Mouse (Mus musculus): ENCODE results near the gene Zfp710. TPM values are rescaled to one million over a fixed set of nuclear protein-coding genes. Genes with fewer than 3 reads are reported as not detected.

The Zfp710 gene
- total and polyA plus RNA-seq, 3 experiments: 7.6 to 16.2 (median 14.4) TPM

DNA sequence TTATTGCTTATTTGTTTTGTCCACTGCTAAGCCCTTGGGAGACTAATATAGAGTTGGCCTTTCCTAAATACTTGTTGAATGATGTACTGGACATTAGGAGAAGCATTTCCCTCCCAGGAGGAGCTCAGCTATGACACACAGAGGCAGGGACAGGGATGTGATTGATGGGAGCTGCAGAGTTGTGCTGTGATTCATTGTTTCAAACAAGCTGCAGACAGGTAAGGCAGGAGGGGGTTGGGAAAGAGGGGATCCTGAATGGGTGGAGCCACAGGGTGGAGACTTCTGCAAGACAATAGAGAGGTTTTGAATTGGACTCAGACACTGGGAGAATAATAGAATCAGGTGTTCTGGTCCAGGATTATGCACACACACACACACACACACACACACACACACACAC, 5.4 kb downstream of the Zfp710 start:
- in situ Hi-C loops (cut with MboI; ENCODE audit: low pct_ligation_motif_present, low pct_unique_long_range_greater_than_20kb, low sequenced_read_pairs): no loop called here
- peaks cover 0 to 14% of the 10 kb centered on the region in 2 experiments for H3K36me3 ChIP-seq (replicated peaks in 1 of 2; ENCODE audit: control insufficient read depth in 1 of 2, insufficient read depth in 1 of 2, low read length in 1 of 2)
- H3K27ac ChIP-seq (ENCODE audit: insufficient read depth, low read depth): no peak overlapping the region
- H3K4me3 ChIP-seq (replicated peaks in 1 of 3; ENCODE audit: low read depth in 2 of 3, low read length in 2 of 3, poor library complexity in 1 of 3): no peak overlapping the region
- no peaks in the 10 kb centered on the region for H3K27me3 ChIP-seq (replicated peaks)
- dilution Hi-C loops (cut with MboI; ENCODE audit: extremely low pct_ligation_motif_present, extremely low pct_unique_long_range_greater_than_20kb, low sequenced_read_pairs): no loop called here
- H3K79me2 ChIP-seq (replicated peaks; ENCODE audit: control insufficient read depth, extremely low read depth, insufficient read depth, poor library complexity, severe bottlenecking): peaks cover 74% of the 10 kb centered on the region
- no peak for DNase-seq (ENCODE audit: extremely low read depth)
- no peak overlapping the region for H3K9ac ChIP-seq (ENCODE audit: insufficient read depth, low read depth)
- peaks cover 18 to 58% of the 10 kb centered on the region in 2 experiments for H3K4me1 ChIP-seq (ENCODE audit: control insufficient read depth in 1 of 2, insufficient read depth in 2 of 2)
- TF ChIP-seq ZMIZ1 (IDR thresholded peaks at IDR 0.05; ENCODE audit: low read depth, low read length) (no peak), ZKSCAN1 (IDR thresholded peaks at IDR 0.05; ENCODE audit: borderline replicate concordance, low read depth, low read length) (no peak), MXI1 (IDR thresholded peaks at IDR 0.05; ENCODE audit: low read depth, low read length) (no peak), CHD2 (IDR thresholded peaks at IDR 0.05; ENCODE audit: low read length) (no peak), JUN (IDR thresholded peaks at IDR 0.05; ENCODE audit: insufficient read depth, low read depth, low read length) (no peak)
- H3K9me3 ChIP-seq (replicated peaks; ENCODE audit: low read length): no peaks in the 10 kb centered on the region
- H3K4me2 ChIP-seq (ENCODE audit: insufficient read depth, low read depth, poor library complexity, severe bottlenecking): peak overlapping the region; percentile 73; the same call in 1 of the 2 replicates

DNA sequence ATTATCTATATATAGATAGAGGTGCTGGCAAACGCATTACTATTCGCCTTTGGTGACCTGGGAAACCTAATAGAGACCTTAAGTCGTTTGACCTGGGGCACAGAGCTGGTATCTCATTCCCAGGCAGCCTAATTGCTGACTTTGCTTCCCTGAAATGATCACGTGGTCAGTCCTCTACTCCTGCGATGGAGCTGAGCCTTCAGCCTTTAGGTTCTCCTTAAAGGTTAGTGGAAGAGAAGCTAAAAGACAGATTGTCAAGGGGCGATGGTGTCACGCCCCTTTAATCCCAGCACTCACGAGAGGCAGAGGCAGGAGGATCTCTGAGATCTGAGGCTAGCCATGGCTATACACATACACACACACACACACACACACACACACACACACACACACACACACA, 5.9 kb downstream of the Zfp710 start:
- dilution Hi-C loops (cut with MboI; ENCODE audit: extremely low pct_ligation_motif_present, extremely low pct_unique_long_range_greater_than_20kb, low sequenced_read_pairs) (no loop called here), in situ Hi-C loops (cut with MboI; ENCODE audit: low pct_ligation_motif_present, low pct_unique_long_range_greater_than_20kb, low sequenced_read_pairs) (no loop called here)
- peaks cover 74% of the 10 kb centered on the region for H3K79me2 ChIP-seq (replicated peaks; ENCODE audit: control insufficient read depth, extremely low read depth, insufficient read depth, poor library complexity, severe bottlenecking)
- DNase-seq (ENCODE audit: extremely low read depth): no peak
- H3K9ac ChIP-seq (ENCODE audit: insufficient read depth, low read depth): no peak overlapping the region
- H3K4me2 ChIP-seq (ENCODE audit: insufficient read depth, low read depth, poor library complexity, severe bottlenecking): no peak overlapping the region
- H3K4me1 ChIP-seq (ENCODE audit: control insufficient read depth in 1 of 2, insufficient read depth in 2 of 2): peaks cover 23 to 63% of the 10 kb centered on the region in 2 experiments
- H3K27me3 ChIP-seq (replicated peaks): no peaks in the 10 kb centered on the region
- no peak overlapping the region for H3K27ac ChIP-seq (ENCODE audit: insufficient read depth, low read depth)
- no peak overlapping the region for H3K4me3 ChIP-seq (replicated peaks in 1 of 3; ENCODE audit: low read depth in 2 of 3, low read length in 2 of 3, poor library complexity in 1 of 3)
- H3K36me3 ChIP-seq (replicated peaks in 1 of 2; ENCODE audit: control insufficient read depth in 1 of 2, insufficient read depth in 1 of 2, low read length in 1 of 2): peaks cover 0 to 19% of the 10 kb centered on the region in 2 experiments
- no peaks in the 10 kb centered on the region for H3K9me3 ChIP-seq (replicated peaks; ENCODE audit: low read length)
- TF ChIP-seq JUND (conservative IDR thresholded peaks at IDR 0.05; ENCODE audit: low read depth, low read length): no peak
- TF ChIP-seq EP300 (IDR thresholded peaks at IDR 0.05; ENCODE audit: low read length): no peak
- TF ChIP-seq E2F4 (IDR thresholded peaks at IDR 0.05; ENCODE audit: insufficient replicate concordance, low read depth, low read length): no peak
- no peak for TF ChIP-seq SMC3 (IDR thresholded peaks at IDR 0.05; ENCODE audit: low read depth, low read length)
- TF ChIP-seq CHD2 (IDR thresholded peaks at IDR 0.05; ENCODE audit: low read length): no peak
- TF ChIP-seq MAFK (IDR thresholded peaks at IDR 0.05; ENCODE audit: insufficient replicate concordance, low read length): no peak
- TF ChIP-seq CHD1 (IDR thresholded peaks at IDR 0.05; ENCODE audit: low read depth, low read length): no peak
- no peak for TF ChIP-seq POLR2A (IDR thresholded peaks at IDR 0.05; ENCODE audit: low read depth, low read length)
- no peak for TF ChIP-seq TBP (conservative IDR thresholded peaks at IDR 0.05; ENCODE audit: low read depth, low read length)
- no peak for TF ChIP-seq MYC (IDR thresholded peaks at IDR 0.05; ENCODE audit: low read depth, low read length)
- TF ChIP-seq KAT2A (IDR thresholded peaks at IDR 0.05; ENCODE audit: insufficient replicate concordance, low read length): no peak
- TF ChIP-seq PAX5 (IDR thresholded peaks at IDR 0.05; ENCODE audit: low read length): no peak
- no peak for TF ChIP-seq UBTF (IDR thresholded peaks at IDR 0.05; ENCODE audit: low read depth, low read length)
- no peak for TF ChIP-seq TCF12 (IDR thresholded peaks at IDR 0.05; ENCODE audit: low read depth, low read length)
- no peak for TF ChIP-seq SIN3A (IDR thresholded peaks at IDR 0.05; ENCODE audit: low read length)
- TF ChIP-seq MEF2A (IDR thresholded peaks at IDR 0.05; ENCODE audit: borderline replicate concordance, low read depth, low read length): no peak
- TF ChIP-seq RAD21 (IDR thresholded peaks at IDR 0.05; ENCODE audit: low read depth, low read length): no peak

All from CH12.LX (cell line).